Mouse (Mus musculus): ENCODE results near the gene Tenm2. TPM values are rescaled to one million over a fixed set of nuclear protein-coding genes. Genes with fewer than 3 reads are reported as not detected.

Gene Tenm2
- polyA plus RNA-seq, 1 experiment from 2014 or later, result 5.6 TPM

GRCm38 (mm10) chr11:36446351-36446750, 789.4 kb downstream of the Tenm2 start:
- H3K27me3 ChIP-seq, result no peaks in the 10 kb centered on the region
- H3K9me3 ChIP-seq, result no peaks in the 10 kb centered on the region
- WGBS, result 65% methylated on average over 2 of the region's 2 CpGs
- H3K4me1 ChIP-seq, result no peaks in the 10 kb centered on the region
- H3K9ac ChIP-seq, result no peak overlapping the region
- no peak overlapping the region for H3K4me2 ChIP-seq
- no peak overlapping the region for H3K27ac ChIP-seq
- no peaks in the 10 kb centered on the region for H3K36me3 ChIP-seq
- no peak overlapping the region for H3K4me3 ChIP-seq
- no peak for ATAC-seq (ENCODE audit: insufficient number of reproducible peaks, low FRiP score, low TSS enrichment, low read depth)

- no peak for ATAC-seq (ENCODE audit: insufficient number of reproducible peaks, low FRiP score, low TSS enrichment, low read depth)
- H3K9ac ChIP-seq, result no peak overlapping the region
- H3K27ac ChIP-seq, result no peak overlapping the region
- H3K9me3 ChIP-seq, result no peaks in the 10 kb centered on the region
- no peaks in the 10 kb centered on the region for H3K27me3 ChIP-seq
- WGBS, result 86% methylated on average over 7 of the region's 7 CpGs
- H3K4me2 ChIP-seq, result no peak overlapping the region
- no peaks in the 10 kb centered on the region for H3K4me1 ChIP-seq
- H3K4me3 ChIP-seq, result no peak overlapping the region
- no peaks in the 10 kb centered on the region for H3K36me3 ChIP-seq
These were observed 791.9 kb downstream of the Tenm2 start for GRCm38 (mm10) chr11:36443821-36444220.

- no peak for ATAC-seq (ENCODE audit: insufficient number of reproducible peaks, low FRiP score, low TSS enrichment, low read depth)
- Histone ChIP-seq H3K36me3 (no peaks in the 10 kb centered on the region), H3K4me1 (no peaks in the 10 kb centered on the region), H3K27ac (no peak overlapping the region), H3K4me2 (no peak overlapping the region), H3K4me3 (no peak overlapping the region), H3K9me3 (no peaks in the 10 kb centered on the region), H3K27me3 (no peaks in the 10 kb centered on the region), H3K9ac (no peak overlapping the region)
- 23% methylated on average over 6 of the region's 6 CpGs for WGBS
These were observed 794.0 kb downstream of the Tenm2 start for GRCm38 (mm10) chr11:36441801-36442200.

- 48% methylated on average over 8 of the region's 8 CpGs for WGBS
- H3K4me1 ChIP-seq, result peaks cover 10% of the 10 kb centered on the region
- no peak overlapping the region for H3K4me3 ChIP-seq
- no peak overlapping the region for H3K4me2 ChIP-seq
- no peaks in the 10 kb centered on the region for H3K9me3 ChIP-seq
- no peaks in the 10 kb centered on the region for H3K27me3 ChIP-seq
- no peak for ATAC-seq (ENCODE audit: insufficient number of reproducible peaks, low FRiP score, low TSS enrichment, low read depth)
- 0 out of 2 replicates have a peak overlapping the region, but pooled peaks have one; percentile 22 for H3K27ac ChIP-seq
- H3K36me3 ChIP-seq, result no peaks in the 10 kb centered on the region
- no peak overlapping the region for H3K9ac ChIP-seq
These were observed 799.5 kb downstream of the Tenm2 start for GRCm38 (mm10) chr11:36436251-36436650.

GRCm38 (mm10) chr11:36428947-36429346, 806.8 kb downstream of the Tenm2 start:
- 40% methylated on average over 5 of the region's 5 CpGs for WGBS
- Histone ChIP-seq H3K27me3 (no peaks in the 10 kb centered on the region), H3K9ac (no peak overlapping the region), H3K4me2 (no peak overlapping the region), H3K36me3 (no peaks in the 10 kb centered on the region), H3K9me3 (no peaks in the 10 kb centered on the region), H3K4me1 (peaks cover 17% of the 10 kb centered on the region), H3K4me3 (no peak overlapping the region), H3K27ac (no peak overlapping the region)
- ATAC-seq (ENCODE audit: insufficient number of reproducible peaks, low FRiP score, low TSS enrichment, low read depth), result no peak

GRCm38 (mm10) chr11:36424959-36425358, 810.8 kb downstream of the Tenm2 start:
- ATAC-seq (ENCODE audit: insufficient number of reproducible peaks, low FRiP score, low TSS enrichment, low read depth), result no peak
- Histone ChIP-seq H3K4me3 (no peak overlapping the region), H3K4me2 (no peak overlapping the region), H3K9me3 (no peaks in the 10 kb centered on the region), H3K36me3 (no peaks in the 10 kb centered on the region), H3K27ac (no peak overlapping the region), H3K27me3 (no peaks in the 10 kb centered on the region), H3K4me1 (peaks cover 8% of the 10 kb centered on the region), H3K9ac (no peak overlapping the region)
- 51% methylated on average over 3 of the region's 3 CpGs for whole genome bisulfite sequencing

GRCm38 (mm10) chr11:36420047-36420446, 815.7 kb downstream of the Tenm2 start:
- 46% methylated on average over 7 of the region's 7 CpGs for WGBS
- H3K4me3 ChIP-seq, result no peak overlapping the region
- no peak for ATAC-seq (ENCODE audit: insufficient number of reproducible peaks, low FRiP score, low TSS enrichment, low read depth)
- H3K36me3 ChIP-seq, result no peaks in the 10 kb centered on the region
- no peaks in the 10 kb centered on the region for H3K9me3 ChIP-seq
- no peaks in the 10 kb centered on the region for H3K4me1 ChIP-seq
- no peak overlapping the region for H3K4me2 ChIP-seq
- H3K27ac ChIP-seq, result no peak overlapping the region
- no peak overlapping the region for H3K9ac ChIP-seq
- H3K27me3 ChIP-seq, result no peaks in the 10 kb centered on the region

GRCm38 (mm10) chr11:36415244-36415643, 820.5 kb downstream of the Tenm2 start:
- no peak for ATAC-seq (ENCODE audit: insufficient number of reproducible peaks, low FRiP score, low TSS enrichment, low read depth)
- WGBS, result 83% methylated on average over 7 of the region's 7 CpGs

GRCm38 (mm10) chr11:36410881-36411280, 824.9 kb downstream of the Tenm2 start:
- Histone ChIP-seq H3K27ac (no peak overlapping the region), H3K9ac (no peak overlapping the region)
- 46% methylated on average over 13 of the region's 13 CpGs for WGBS

More at GRCm38 (mm10) chr11:36415244-36415643, 820.5 kb downstream of the Tenm2 start:
- no peak overlapping the region for H3K9ac ChIP-seq
- no peaks in the 10 kb centered on the region for H3K9me3 ChIP-seq
- no peaks in the 10 kb centered on the region for H3K36me3 ChIP-seq
- no peaks in the 10 kb centered on the region for H3K4me1 ChIP-seq
- H3K27me3 ChIP-seq, result no peaks in the 10 kb centered on the region
- no peak overlapping the region for H3K4me2 ChIP-seq
- no peak overlapping the region for H3K27ac ChIP-seq
- H3K4me3 ChIP-seq, result no peak overlapping the region

GRCm38 (mm10) chr11:36395803-36396710, 839.7 kb downstream of the Tenm2 start:
- Histone ChIP-seq H3K9ac (no peak overlapping the region), H3K36me3 (no peaks in the 10 kb centered on the region), H3K27ac (no peak overlapping the region), H3K4me1 (no peaks in the 10 kb centered on the region), H3K4me2 (no peak overlapping the region), H3K4me3 (no peak overlapping the region), H3K27me3 (no peaks in the 10 kb centered on the region), H3K9me3 (no peaks in the 10 kb centered on the region)
- WGBS, result 49% methylated on average over 12 of the region's 12 CpGs
- ATAC-seq (ENCODE audit: insufficient number of reproducible peaks, low FRiP score, low TSS enrichment, low read depth), result no peak

More at GRCm38 (mm10) chr11:36410881-36411280, 824.9 kb downstream of the Tenm2 start:
- ATAC-seq (ENCODE audit: insufficient number of reproducible peaks, low FRiP score, low TSS enrichment, low read depth), result no peak
- no peaks in the 10 kb centered on the region for H3K27me3 ChIP-seq
- no peaks in the 10 kb centered on the region for H3K9me3 ChIP-seq
- no peaks in the 10 kb centered on the region for H3K36me3 ChIP-seq
- no peak overlapping the region for H3K4me2 ChIP-seq
- no peak overlapping the region for H3K4me3 ChIP-seq
- no peaks in the 10 kb centered on the region for H3K4me1 ChIP-seq

- no peak for ATAC-seq (ENCODE audit: insufficient number of reproducible peaks, low FRiP score, low TSS enrichment, low read depth)
- Histone ChIP-seq H3K4me1 (no peaks in the 10 kb centered on the region), H3K4me3 (no peak overlapping the region), H3K9ac (no peak overlapping the region), H3K27ac (no peak overlapping the region), H3K9me3 (no peaks in the 10 kb centered on the region), H3K27me3 (no peaks in the 10 kb centered on the region), H3K4me2 (no peak overlapping the region), H3K36me3 (no peaks in the 10 kb centered on the region)
- 76% methylated on average over 5 of the region's 5 CpGs for WGBS
These were observed 851.1 kb downstream of the Tenm2 start for GRCm38 (mm10) chr11:36384696-36385095.

- Histone ChIP-seq H3K9ac (no peak overlapping the region), H3K27me3 (no peaks in the 10 kb centered on the region), H3K4me3 (no peak overlapping the region), H3K36me3 (no peaks in the 10 kb centered on the region), H3K4me1 (no peaks in the 10 kb centered on the region), H3K27ac (no peak overlapping the region), H3K4me2 (no peak overlapping the region), H3K9me3 (no peaks in the 10 kb centered on the region)
- WGBS, result 84% methylated on average over 7 of the region's 7 CpGs
- no peak for ATAC-seq (ENCODE audit: insufficient number of reproducible peaks, low FRiP score, low TSS enrichment, low read depth)
These were observed 864.0 kb downstream of the Tenm2 start for GRCm38 (mm10) chr11:36371814-36372213.
